Mouse (Mus musculus) CH12.LX (cell line): ENCODE measurements at regions not wholly inside any gene's neighbourhood (a gene's known extent, or its start where the extent isn't known, plus 50 kb on each side); places are given as distances from the start of the nearest gene placed in this dataset.

ENCODE experiments used
- DNase-seq: peaks from one replicate; pipeline ENCODE4 v3.0.0-alpha.2; 2013; ENCODE audit errors: extremely low read depth
- H3K27ac ChIP-seq: 2 replicates; pipeline ENCODE4 v1.5.1; 2012; ENCODE audit warnings: low read depth, mild to moderate bottlenecking, control low read depth, moderate library complexity; ENCODE audit not compliant: insufficient read depth
- H3K27me3 ChIP-seq: replicated peaks from 2 replicates; pipeline ENCODE3; 2012; ENCODE audit warnings: inconsistent platforms
- H3K36me3 ChIP-seq, 2 experiments: replicated peaks in 1 of 2; 2 replicates each; pipeline versions ENCODE3 to v1.6.1; 2012; ENCODE audit warnings: inconsistent platforms in 1 of 2, low read length in 1 of 2, mild to moderate bottlenecking in 1 of 2, mixed read lengths in 1 of 2, moderate library complexity in 1 of 2; ENCODE audit not compliant: control insufficient read depth in 1 of 2, insufficient read depth in 1 of 2
- H3K4me1 ChIP-seq, 2 experiments: 2 replicates each; pipeline ENCODE4 v1.6.1; 2012; ENCODE audit warnings: inconsistent platforms in 1 of 2, moderate library complexity in 1 of 2; ENCODE audit not compliant: insufficient read depth in 2 of 2, control insufficient read depth in 1 of 2
- H3K4me2 ChIP-seq: 2 replicates; pipeline ENCODE4 v1.6.1; 2012; ENCODE audit warnings: low read depth, mild to moderate bottlenecking, control low read depth; ENCODE audit not compliant: poor library complexity, insufficient read depth, severe bottlenecking
- H3K4me3 ChIP-seq, 3 experiments: fragments of 150-350 bp in 1 of 3; sonication (generic) in 1 of 3; replicated peaks in 1 of 3; 2 replicates each; pipeline versions ENCODE3 to v1.5.1; 2011 to 2012; ENCODE audit warnings: low read depth in 2 of 3, low read length in 2 of 3, mild to moderate bottlenecking in 2 of 3, moderate library complexity in 2 of 3, control low read depth in 1 of 3, improper control_type of control experiment in 1 of 3, inconsistent platforms in 1 of 3, mixed read lengths in 1 of 3; ENCODE audit not compliant: poor library complexity in 1 of 3
- H3K79me2 ChIP-seq: replicated peaks from 2 replicates; pipeline ENCODE4 v1.6.1; 2012; ENCODE audit warnings: mild to moderate bottlenecking, moderate library complexity; ENCODE audit not compliant: control insufficient read depth, poor library complexity, insufficient read depth, severe bottlenecking; ENCODE audit errors: extremely low read depth
- H3K9ac ChIP-seq: 2 replicates; pipeline ENCODE4 v1.6.1; 2012; ENCODE audit warnings: low read depth, mild to moderate bottlenecking, control low read depth, moderate library complexity; ENCODE audit not compliant: insufficient read depth
- H3K9me3 ChIP-seq: replicated peaks from 2 replicates; pipeline ENCODE3; 2012; ENCODE audit warnings: low read length, inconsistent platforms, mixed read lengths
- CHD2 ChIP-seq: IDR thresholded peaks from 2 replicates; pipeline ENCODE4 v1.6.1; 2011; ENCODE audit warnings: low read length, improper control_type of control experiment
- ELF1 ChIP-seq: IDR thresholded peaks from 2 replicates; pipeline ENCODE4 v1.6.1; 2014; ENCODE audit warnings: low read depth, mild to moderate bottlenecking, inconsistent platforms, low read length, improper control_type of control experiment
- GABPA ChIP-seq: IDR thresholded peaks from 2 replicates; pipeline ENCODE4 v1.6.1; 2012; ENCODE audit warnings: low read depth, low read length, improper control_type of control experiment, inconsistent platforms; ENCODE audit not compliant: insufficient replicate concordance
- JUN ChIP-seq: IDR thresholded peaks from 2 replicates; pipeline ENCODE4 v1.6.1; 2011; ENCODE audit warnings: low read depth, mild to moderate bottlenecking, low read length, improper control_type of control experiment, moderate library complexity; ENCODE audit not compliant: insufficient read depth
- MXI1 ChIP-seq: IDR thresholded peaks from 2 replicates; pipeline ENCODE4 v1.6.1; 2011; ENCODE audit warnings: mild to moderate bottlenecking, low read depth, low read length, improper control_type of control experiment
- MYC ChIP-seq: IDR thresholded peaks from 2 replicates; pipeline ENCODE4 v1.6.1; 2011; ENCODE audit warnings: low read depth, mild to moderate bottlenecking, improper control_type of control experiment, low read length
- NELFE ChIP-seq: IDR thresholded peaks from 2 replicates; pipeline ENCODE4 v1.6.1; 2011; ENCODE audit warnings: low read depth, low read length, improper control_type of control experiment
- NRF1 ChIP-seq: IDR thresholded peaks from 2 replicates; pipeline ENCODE4 v1.6.1; 2014; ENCODE audit warnings: low read depth, mild to moderate bottlenecking, inconsistent platforms, low read length, improper control_type of control experiment, moderate library complexity
- POLR2A ChIP-seq: IDR thresholded peaks from 2 replicates; pipeline ENCODE4 v1.6.1; 2011; ENCODE audit warnings: low read depth, mild to moderate bottlenecking, improper control_type of control experiment, low read length
- RAD21 ChIP-seq: IDR thresholded peaks from 2 replicates; pipeline ENCODE4 v1.6.1; 2011; ENCODE audit warnings: low read depth, mild to moderate bottlenecking, low read length, improper control_type of control experiment, moderate library complexity
- RCOR1 ChIP-seq: conservative IDR thresholded peaks from 2 replicates; pipeline ENCODE4 v1.6.1; 2012; ENCODE audit warnings: low read depth, mild to moderate bottlenecking, inconsistent platforms, low read length, improper control_type of control experiment
- SMC3 ChIP-seq: IDR thresholded peaks from 2 replicates; pipeline ENCODE4 v1.6.1; 2011; ENCODE audit warnings: low read depth, low read length, improper control_type of control experiment
- USF1 ChIP-seq: IDR thresholded peaks from 2 replicates; pipeline ENCODE4 v1.6.1; 2014; ENCODE audit warnings: low read depth, mild to moderate bottlenecking, inconsistent platforms, low read length, improper control_type of control experiment
- USF2 ChIP-seq: conservative IDR thresholded peaks from 2 replicates; pipeline ENCODE4 v1.6.1; 2011; ENCODE audit warnings: low read depth, low read length, improper control_type of control experiment
- ZKSCAN1 ChIP-seq: IDR thresholded peaks from 2 replicates; pipeline ENCODE4 v1.6.1; 2012; ENCODE audit warnings: low read depth, inconsistent platforms, low read length, improper control_type of control experiment, borderline replicate concordance
- ZMIZ1 ChIP-seq: IDR thresholded peaks from 2 replicates; pipeline ENCODE4 v1.6.1; 2012; ENCODE audit warnings: low read depth, mild to moderate bottlenecking, inconsistent platforms, low read length, improper control_type of control experiment
- dilution Hi-C: fragments of 300-500 bp; cut with MboI; formaldehyde crosslinking; loops from 2 replicates; pipeline ENCODE4 v1.14.3; 2020; ENCODE audit warnings: low sequenced_read_pairs; ENCODE audit not compliant: extremely low pct_unique_long_range_greater_than_20kb, extremely low pct_ligation_motif_present
- in situ Hi-C: fragments of 300-500 bp; cut with MboI; formaldehyde crosslinking; loops from 3 replicates; pipeline ENCODE4 v1.14.3; 2019; ENCODE audit warnings: low sequenced_read_pairs, low pct_ligation_motif_present, low pct_unique_long_range_greater_than_20kb, mixed read lengths

DNA sequence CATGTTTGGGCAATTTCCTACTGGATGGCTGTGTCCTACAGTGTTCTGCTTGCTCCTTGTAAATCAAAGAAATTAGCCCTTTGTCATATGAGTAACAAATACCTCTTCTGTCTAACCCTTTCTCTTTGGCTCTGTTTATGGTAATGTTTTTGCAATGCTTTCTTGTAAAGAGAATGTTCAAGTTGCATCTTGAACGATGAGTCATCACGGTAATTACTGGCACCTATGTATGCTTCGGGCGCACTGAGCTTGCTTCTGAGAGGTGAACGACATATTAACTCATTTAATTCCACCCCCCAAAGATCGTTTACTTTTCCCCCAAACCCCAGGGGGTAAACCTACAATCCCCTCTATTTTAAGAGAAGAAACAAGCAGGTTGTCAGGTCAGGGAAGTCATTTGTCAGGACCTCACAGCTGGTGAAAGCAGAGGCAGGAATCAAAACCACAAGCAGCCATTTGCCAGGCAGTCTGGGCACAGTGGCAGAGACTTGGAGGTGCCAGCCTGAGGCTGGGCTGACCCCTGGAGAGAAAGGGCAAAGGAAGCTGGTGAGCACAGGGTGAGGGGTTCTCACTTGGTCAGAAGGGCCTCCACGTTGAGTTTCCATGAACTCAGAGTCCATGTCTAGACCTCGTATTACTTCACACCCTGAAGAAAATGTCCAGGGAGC is 87.6 kb upstream of the Atp1a1 start:
- Histone ChIP-seq H3K36me3 (no peaks in the 10 kb centered on the region), H3K9me3 (no peaks in the 10 kb centered on the region), H3K27me3 (no peaks in the 10 kb centered on the region), H3K4me1 (no peaks in the 10 kb centered on the region), H3K27ac (no peak overlapping the region), H3K79me2 (no peaks in the 10 kb centered on the region), H3K4me3 (no peak overlapping the region), H3K4me2 (no peak overlapping the region), H3K9ac (no peak overlapping the region)
- no peak for TF ChIP-seq ZMIZ1
- in situ Hi-C loops: no loop called here
- dilution Hi-C loops: no loop called here
- no peak for DNase-seq

DNA sequence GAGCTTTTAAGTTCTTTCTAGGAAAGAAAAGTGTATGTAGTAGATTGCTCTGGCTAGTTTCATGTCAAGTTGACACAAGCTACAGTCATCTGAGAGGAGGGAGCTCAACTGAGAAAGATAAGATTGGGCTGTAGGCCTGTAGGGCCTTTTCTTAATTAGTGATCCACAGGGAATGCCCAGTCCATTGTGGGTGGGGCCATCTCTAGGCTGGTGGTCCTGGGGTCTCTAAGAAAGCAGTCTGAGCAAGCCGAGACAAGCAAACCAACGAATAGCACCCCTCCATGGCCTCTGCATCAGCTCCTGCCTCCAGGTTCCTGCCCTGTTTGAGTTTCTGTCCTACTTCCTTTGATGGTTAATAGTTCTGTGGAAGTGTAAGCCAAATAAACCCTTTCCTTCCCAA is 86.3 kb upstream of the Atp1a1 start:
- no peaks in the 10 kb centered on the region for H3K79me2 ChIP-seq
- no peak overlapping the region for H3K4me3 ChIP-seq
- no peaks in the 10 kb centered on the region for H3K9me3 ChIP-seq
- no peaks in the 10 kb centered on the region for H3K36me3 ChIP-seq
- no peak for TF ChIP-seq NELFE
- TF ChIP-seq GABPA: no peak
- H3K4me2 ChIP-seq: no peak overlapping the region
- no peaks in the 10 kb centered on the region for H3K4me1 ChIP-seq
- dilution Hi-C loops: no loop called here
- no peak overlapping the region for H3K27ac ChIP-seq
- no peak overlapping the region for H3K9ac ChIP-seq
- no peak for DNase-seq
- in situ Hi-C loops: no loop called here
- H3K27me3 ChIP-seq: no peaks in the 10 kb centered on the region

DNA sequence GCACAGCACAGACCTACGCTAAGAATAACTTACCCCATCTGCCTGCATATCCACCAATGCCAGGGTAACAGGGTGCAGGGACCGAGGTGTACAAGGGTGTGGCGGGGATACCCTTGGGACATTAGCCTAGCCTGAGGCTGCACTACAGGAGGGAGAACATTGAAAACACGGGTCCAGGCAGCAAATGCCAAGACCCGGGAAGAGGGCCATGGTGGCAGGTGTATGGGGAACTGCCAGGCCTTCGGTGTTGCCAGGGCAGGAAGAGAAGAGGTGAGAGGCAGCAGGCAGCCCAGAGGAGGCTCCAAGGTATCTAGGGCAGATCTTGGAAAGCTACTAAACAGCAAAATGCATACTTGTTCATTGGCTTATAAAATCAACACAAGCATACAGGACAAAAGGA is 85.7 kb upstream of the Atp1a1 start:
- dilution Hi-C loops (no loop called here), in situ Hi-C loops (no loop called here)
- no peak overlapping the region for H3K9ac ChIP-seq
- H3K27ac ChIP-seq: no peak overlapping the region
- no peak for TF ChIP-seq ELF1
- no peak for TF ChIP-seq SMC3
- TF ChIP-seq NRF1: no peak
- no peak for TF ChIP-seq CHD2
- TF ChIP-seq, all 38 proteins: peak for 0
- Histone ChIP-seq H3K4me2 (no peak overlapping the region), H3K4me3 (no peak overlapping the region), H3K36me3 (no peaks in the 10 kb centered on the region), H3K27me3 (no peaks in the 10 kb centered on the region), H3K4me1 (no peaks in the 10 kb centered on the region; a peak in 1 of 4 replicates), H3K9me3 (no peaks in the 10 kb centered on the region), H3K79me2 (no peaks in the 10 kb centered on the region)
- no peak for DNase-seq

DNA sequence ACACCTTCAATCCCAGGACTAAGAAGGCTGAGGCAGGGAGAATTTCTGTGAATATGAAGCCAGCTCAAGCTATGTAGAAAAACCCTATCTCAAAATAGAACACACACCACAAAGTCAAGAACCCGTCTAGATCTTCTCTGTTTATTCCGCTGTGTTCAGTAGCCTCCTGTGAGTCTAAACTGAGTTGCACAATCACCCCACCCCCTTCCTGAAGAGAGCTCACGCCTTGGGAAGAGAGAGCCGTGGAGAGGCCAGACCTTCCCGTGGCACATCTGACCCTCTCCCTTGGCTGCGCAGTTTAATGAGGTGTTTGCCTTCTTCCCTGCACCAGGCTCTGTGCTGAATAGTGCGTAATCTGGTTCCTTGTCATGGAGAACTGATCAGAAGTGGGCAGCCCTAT is 80.7 kb upstream of the Atp1a1 start:
- dilution Hi-C loops (no loop called here), in situ Hi-C loops (no loop called here)
- Histone ChIP-seq H3K79me2 (no peaks in the 10 kb centered on the region), H3K4me2 (no peak overlapping the region), H3K27me3 (no peaks in the 10 kb centered on the region), H3K4me3 (no peak overlapping the region), H3K9ac (no peak overlapping the region), H3K36me3 (no peaks in the 10 kb centered on the region), H3K27ac (no peak overlapping the region), H3K4me1 (no peaks in the 10 kb centered on the region; a peak in 1 of 4 replicates), H3K9me3 (no peaks in the 10 kb centered on the region)
- DNase-seq: no peak
- TF ChIP-seq RAD21 (no peak), NELFE (no peak), POLR2A (no peak), ZKSCAN1 (no peak), RCOR1 (no peak), MYC (no peak), JUN (no peak), MXI1 (no peak), USF1 (no peak), USF2 (no peak)
